ENCODE assay signal across 14 mouse cellular contexts in genomic region chr10:25207866-25208265, GRCm38 (mm10).
DNase-seq lines count a peak whose midpoint lies in the region; ATAC-seq lines count a peak whose summit lies in the region.
"Had no signal": no experiment of that assay in that cellular context is flagged by ENCODE, and none has a peak within 500 bp of the region (broad histone marks: within the 10 kb centered on the region; RNA-seq: fewer than 3 reads in every experiment).

No protein-coding gene starts in this region.

- no peak overlapping the region for H3K4me3 ChIP-seq in kidney, embryonic 16.5 days (ENCODE audit: low read length)
- H3K4me3 ChIP-seq in neural tube, embryonic 12.5 days = no peak overlapping the region
- H3K4me3 ChIP-seq: embryonic facial prominence, embryonic 13.5 days; limb, embryonic 12.5 days had no signal

- H3K9me3 ChIP-seq in kidney, embryonic 16.5 days (ENCODE audit: low read length) = no peaks in the 10 kb centered on the region
- H3K9me3 ChIP-seq in neural tube, embryonic 12.5 days = no peaks in the 10 kb centered on the region
- H3K9me3 ChIP-seq: embryonic facial prominence, embryonic 13.5 days; limb, embryonic 12.5 days had no signal

- peak; percentile 58 for ATAC-seq in cerebellum, adult (ENCODE audit: insufficient number of reproducible peaks, low FRiP score, low TSS enrichment)
- ATAC-seq in kidney, embryonic 16.5 days (ENCODE audit: low FRiP score, low TSS enrichment) = peak; percentile 83; the same call in 1 of the 2 replicates
- 0 out of 2 replicates have a peak, but pooled peaks have one; percentile 44 for ATAC-seq in neural tube, embryonic 12.5 days (ENCODE audit: low FRiP score, low read depth)
- ATAC-seq in monocyte, adult 5-6 weeks (replicated peaks; ENCODE audit: insufficient number of reproducible peaks, low FRiP score, low TSS enrichment, poor library complexity, severe bottlenecking) = no peak
- ATAC-seq in CD4-positive, CD25-positive, alpha-beta regulatory T cell, adult 4 months = no peak
- ATAC-seq: forebrain, embryonic 16.5 days; inflammation-experienced regulatory T-cells, adult 6 months had no signal

- H3K4me1 ChIP-seq in kidney, embryonic 16.5 days (ENCODE audit: insufficient read depth, low read length) = peaks cover 8% of the 10 kb centered on the region
- 0 out of 2 replicates have a peak, but pooled peaks cover 4% of the 10 kb centered on the region for H3K4me1 ChIP-seq in neural tube, embryonic 12.5 days
- H3K4me1 ChIP-seq: embryonic facial prominence, embryonic 13.5 days; limb, embryonic 12.5 days had no signal

- H3K36me3 ChIP-seq in kidney, embryonic 16.5 days (ENCODE audit: insufficient read depth, low read length) = no peaks in the 10 kb centered on the region
- no peaks in the 10 kb centered on the region for H3K36me3 ChIP-seq in neural tube, embryonic 12.5 days
- H3K36me3 ChIP-seq: embryonic facial prominence, embryonic 13.5 days; limb, embryonic 12.5 days had no signal

- H3K27ac ChIP-seq in kidney, embryonic 16.5 days (ENCODE audit: low read length) = no peak overlapping the region
- no peak overlapping the region for H3K27ac ChIP-seq in neural tube, embryonic 12.5 days
- H3K27ac ChIP-seq: embryonic facial prominence, embryonic 13.5 days; limb, embryonic 12.5 days had no signal

- no peak overlapping the region for H3K9ac ChIP-seq in kidney, embryonic 16.5 days (replicated peaks; ENCODE audit: low read length)
- H3K9ac ChIP-seq in neural tube, embryonic 12.5 days = no peak overlapping the region
- H3K9ac ChIP-seq: embryonic facial prominence, embryonic 13.5 days; limb, embryonic 12.5 days had no signal

- H3K27me3 ChIP-seq in kidney, embryonic 16.5 days (ENCODE audit: insufficient read depth, low read length) = no peaks in the 10 kb centered on the region
- no peaks in the 10 kb centered on the region for H3K27me3 ChIP-seq in neural tube, embryonic 12.5 days (replicated peaks)
- H3K27me3 ChIP-seq: embryonic facial prominence, embryonic 13.5 days; limb, embryonic 12.5 days had no signal

- WGBS in kidney, embryonic 16.5 days = 31% methylated on average over 6 of the region's 6 CpGs
- WGBS in neural tube, embryonic 12.5 days = 40% methylated on average over 6 of the region's 6 CpGs

- DNase-seq in cerebellum, postnatal 36 days = no peak
- DNase-seq in kidney, postnatal 36 days = no peak
- DNase-seq in neural tube, embryonic 10.5 days (ENCODE audit: extremely low spot score, low spot score) = no peak
- DNase-seq: gastrocnemius, postnatal 25 days; lung, postnatal 14 days had no signal

- H3K4me2 ChIP-seq in kidney, embryonic 16.5 days (replicated peaks; ENCODE audit: low read depth, low read length) = no peak overlapping the region
- no peak overlapping the region for H3K4me2 ChIP-seq in neural tube, embryonic 12.5 days (replicated peaks)
- H3K4me2 ChIP-seq: embryonic facial prominence, embryonic 13.5 days; limb, embryonic 12.5 days had no signal

Comparison
In these comparisons a context has a peak if more than half of its experiments do, and no peak if none do; other contexts are left out.
1. ATAC-seq: peak in cerebellum, adult (single experiment), kidney, embryonic 16.5 days (single experiment) and neural tube, embryonic 12.5 days (single experiment); none in monocyte, adult 5-6 weeks (single experiment) and CD4-positive, CD25-positive, alpha-beta regulatory T cell, adult 4 months (single experiment).